Mouse (Mus musculus) liver, adult 2 months (tissue): ENCODE results near the gene Gm11214. TPM values are rescaled to one million over a fixed set of nuclear protein-coding genes. Genes with fewer than 3 reads are reported as not detected.

ENCODE experiments used
- DNase-seq: peaks from one replicate; pipeline ENCODE4 v3.0.0-alpha.2; 2011; ENCODE audit warnings: low read depth, low spot score; ENCODE audit errors: extremely low read depth
- H3K27ac ChIP-seq: fragments of 200-500 bp; replicated peaks from 2 replicates; pipeline ENCODE4 v1.5.1; 2012; ENCODE audit warnings: low read depth, mild to moderate bottlenecking, control low read depth, inconsistent platforms, low read length; ENCODE audit not compliant: insufficient read depth
- H3K27me3 ChIP-seq: fragments of 200-500 bp; 2 replicates; pipeline ENCODE4 v1.6.1; 2012; ENCODE audit warnings: mild to moderate bottlenecking, moderate library complexity, low read length, inconsistent platforms; ENCODE audit not compliant: control insufficient read depth, insufficient read depth
- H3K36me3 ChIP-seq: fragments of 200-500 bp; 2 replicates; pipeline ENCODE4 v1.6.1; 2012; ENCODE audit warnings: low read length, inconsistent platforms; ENCODE audit not compliant: control insufficient read depth, insufficient read depth
- H3K4me1 ChIP-seq: fragments of 200-500 bp; 2 replicates; pipeline ENCODE4 v1.6.1; 2011; ENCODE audit warnings: low read length; ENCODE audit not compliant: control insufficient read depth, insufficient read depth
- H3K4me3 ChIP-seq: fragments of 200-500 bp; 2 replicates; pipeline ENCODE4 v1.5.1; 2011; ENCODE audit warnings: low read depth, mild to moderate bottlenecking, control low read depth, low read length, moderate library complexity; ENCODE audit not compliant: insufficient read depth
- H3K79me2 ChIP-seq: fragments of 200-500 bp; 2 replicates; pipeline ENCODE4 v1.6.1; 2012; ENCODE audit warnings: inconsistent platforms, mild to moderate bottlenecking, low read length, moderate library complexity; ENCODE audit not compliant: control insufficient read depth, insufficient read depth
- H3K9ac ChIP-seq: fragments of 200-500 bp; 2 replicates; pipeline ENCODE4 v1.6.1; 2012; ENCODE audit warnings: low read depth, mild to moderate bottlenecking, control low read depth, inconsistent platforms, low read length
- CTCF ChIP-seq: fragments of 200-500 bp; IDR thresholded peaks from 2 replicates; pipeline ENCODE4 v1.5.1; 2011; ENCODE audit warnings: low read depth, low read length, control low read depth
- POLR2A ChIP-seq: fragments of 200-500 bp; IDR thresholded peaks from 2 replicates; pipeline ENCODE4 v1.6.1; 2011; ENCODE audit warnings: low read length, control low read depth; ENCODE audit not compliant: insufficient read depth; ENCODE audit errors: extremely low read depth
- WGBS: fragments of 180-500 bp; shearing (Covaris S2); methylation state at CpG from one replicate; pipeline ENCODE4 v1.1.7; 2018; 5-methylcytosine and 5-hydroxymethylcytosine counted together
- polyA plus RNA-seq: library from polyadenylated mRNA; depleted of rRNA; stranded (reverse); fragments of >200 nt; gene quantifications from 2 replicates; pipeline ENCODE4 v1.2.3, GENCODE M21; 2012
- total RNA-seq: library from RNA; depleted of rRNA; stranded (reverse); fragments of >200 nt; gene quantifications from 2 replicates; pipeline ENCODE4 v1.2.3, GENCODE M21; 2014

The Gm11214 gene
- total and polyA plus RNA-seq, 2 experiments = not detected

DNA sequence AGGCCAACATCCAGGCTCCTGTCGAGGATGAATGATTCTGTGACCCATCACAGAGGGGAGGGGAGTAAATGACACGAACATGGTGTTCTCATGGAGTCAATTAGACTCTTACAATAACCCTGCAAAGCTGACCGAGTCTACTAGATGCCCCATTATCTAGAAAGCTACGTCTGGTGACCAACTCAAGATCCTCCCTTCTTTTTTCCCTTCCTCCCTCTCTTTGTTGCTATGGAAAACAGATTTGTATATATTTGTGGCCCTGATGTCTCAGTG is 22.0 kb upstream of the Gm11214 start:
- Histone ChIP-seq H3K4me1 (no peaks in the 10 kb centered on the region), H3K27ac (no peak overlapping the region), H3K79me2 (no peaks in the 10 kb centered on the region), H3K9ac (no peak overlapping the region), H3K4me3 (no peak overlapping the region), H3K36me3 (no peaks in the 10 kb centered on the region), H3K27me3 (no peaks in the 10 kb centered on the region)
- TF ChIP-seq POLR2A (no peak), CTCF (no peak)
- DNase-seq = no peak
- WGBS = 62% methylated on average over 4 of the region's 4 CpGs

DNA sequence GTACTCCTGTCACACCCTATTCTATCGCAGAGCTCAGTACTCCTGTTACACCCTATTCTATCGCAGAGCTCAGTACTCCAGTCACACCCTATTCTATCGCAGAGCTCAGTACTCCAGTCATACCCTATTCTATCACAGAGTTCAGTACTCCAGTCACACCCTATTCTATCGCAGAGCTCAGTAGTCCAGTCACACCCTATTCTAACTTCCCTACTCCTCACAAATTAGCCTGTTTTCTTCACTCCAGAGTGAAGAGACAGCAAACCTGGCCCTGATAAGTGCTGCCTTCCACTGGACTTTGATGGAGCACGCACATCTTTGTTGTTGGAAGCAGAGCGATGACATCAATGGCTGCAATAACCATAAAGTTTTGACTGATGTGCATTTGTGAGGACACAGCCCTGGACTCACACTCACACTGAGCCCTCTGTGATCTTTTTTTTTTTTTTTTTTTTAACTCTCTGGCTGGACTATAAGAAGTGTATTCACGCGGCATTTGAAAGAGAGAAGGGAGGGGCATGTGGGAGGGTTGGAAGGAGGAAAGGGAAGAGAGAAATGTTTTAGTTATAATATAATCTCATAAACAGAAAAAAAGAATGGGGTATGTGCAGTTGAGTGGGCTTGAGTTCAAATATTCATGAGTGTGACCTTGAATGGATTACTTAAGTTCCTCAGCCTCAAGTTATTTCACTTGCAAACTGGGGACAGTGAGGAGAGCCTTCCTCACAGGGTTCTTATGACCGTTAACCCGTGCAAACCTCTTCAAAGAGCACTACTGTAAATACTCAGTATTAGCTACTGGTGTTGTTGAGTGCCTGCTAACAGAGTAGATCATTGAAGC is 21.5 kb upstream of the Gm11214 start:
- Histone ChIP-seq H3K36me3 (no peaks in the 10 kb centered on the region), H3K27ac (no peak overlapping the region), H3K9ac (no peak overlapping the region), H3K4me3 (no peak overlapping the region), H3K79me2 (no peaks in the 10 kb centered on the region), H3K27me3 (no peaks in the 10 kb centered on the region), H3K4me1 (no peaks in the 10 kb centered on the region)
- 82% methylated on average over 10 of the region's 10 CpGs for WGBS
- no peak for TF ChIP-seq POLR2A
- no peak for TF ChIP-seq CTCF
- no peak for DNase-seq

DNA sequence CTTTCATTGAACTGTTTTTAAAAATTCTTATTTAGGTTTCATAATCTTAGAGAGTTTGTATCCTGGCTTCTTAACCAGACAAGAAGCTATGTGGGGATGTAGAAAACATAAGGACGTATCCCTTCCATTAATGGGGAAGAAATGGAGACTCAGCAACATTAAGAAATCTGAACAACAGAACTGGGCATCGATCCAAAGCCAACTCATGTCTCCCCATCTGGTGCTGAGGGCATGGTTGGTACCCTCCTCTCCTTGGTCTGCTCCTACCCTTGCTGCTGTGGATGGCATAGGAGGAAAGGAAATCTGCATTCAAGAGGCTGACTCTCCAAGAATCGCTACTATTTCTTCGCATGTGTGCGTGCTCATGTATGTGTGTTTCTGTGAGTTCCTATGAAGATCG is 20.5 kb upstream of the Gm11214 start:
- no peak for TF ChIP-seq CTCF
- no peak for TF ChIP-seq POLR2A
- H3K4me1 ChIP-seq = no peaks in the 10 kb centered on the region
- H3K79me2 ChIP-seq = no peaks in the 10 kb centered on the region
- no peak overlapping the region for H3K9ac ChIP-seq
- DNase-seq = no peak
- no peak overlapping the region for H3K4me3 ChIP-seq
- H3K27ac ChIP-seq = no peak overlapping the region
- WGBS = 87% methylated on average over 6 of the region's 6 CpGs
- no peaks in the 10 kb centered on the region for H3K36me3 ChIP-seq
- no peaks in the 10 kb centered on the region for H3K27me3 ChIP-seq

DNA sequence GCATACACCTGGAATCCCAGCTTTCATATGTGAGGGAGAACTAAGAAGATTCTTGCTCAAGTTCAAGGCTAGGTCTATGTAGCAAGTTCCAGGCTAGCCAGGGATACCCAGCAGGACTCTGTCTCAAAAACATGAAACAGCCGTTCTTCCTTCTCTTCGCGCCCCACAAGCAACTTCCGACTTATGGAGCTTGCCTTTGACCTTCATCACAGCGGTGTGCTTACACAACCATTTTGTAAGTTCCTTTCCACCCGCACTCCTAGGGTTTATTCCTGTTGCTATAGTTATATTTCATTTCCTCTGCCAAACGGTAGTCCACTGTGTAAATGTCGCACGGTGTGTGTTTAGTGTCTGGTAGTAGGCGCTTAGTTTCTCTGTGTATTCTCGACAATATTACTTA is 19.9 kb upstream of the Gm11214 start:
- Histone ChIP-seq H3K4me3 (no peak overlapping the region), H3K4me1 (no peaks in the 10 kb centered on the region), H3K9ac (no peak overlapping the region), H3K36me3 (no peaks in the 10 kb centered on the region), H3K27ac (no peak overlapping the region), H3K27me3 (no peaks in the 10 kb centered on the region), H3K79me2 (no peaks in the 10 kb centered on the region)
- TF ChIP-seq CTCF (no peak), POLR2A (no peak)
- 73% methylated on average over 11 of the region's 11 CpGs for WGBS
- DNase-seq = no peak

GRCm38 (mm10) chr4:63682441-63682840 is 19.3 kb upstream of the Gm11214 start:
- WGBS = 57% methylated on average over 2 of the region's 2 CpGs

GRCm38 (mm10) chr4:63681557-63681956 is 18.4 kb upstream of the Gm11214 start:
- Histone ChIP-seq H3K4me3 (no peak overlapping the region), H3K27me3 (no peaks in the 10 kb centered on the region), H3K4me1 (no peaks in the 10 kb centered on the region), H3K27ac (no peak overlapping the region), H3K9ac (no peak overlapping the region), H3K79me2 (no peaks in the 10 kb centered on the region), H3K36me3 (no peaks in the 10 kb centered on the region)
- TF ChIP-seq CTCF (no peak), POLR2A (no peak)
- no peak for DNase-seq
- WGBS = 89% methylated on average over 3 of the region's 3 CpGs

More at GRCm38 (mm10) chr4:63682441-63682840, 19.3 kb upstream of the Gm11214 start:
- Histone ChIP-seq H3K79me2 (no peaks in the 10 kb centered on the region), H3K4me1 (no peaks in the 10 kb centered on the region), H3K9ac (no peak overlapping the region), H3K4me3 (no peak overlapping the region), H3K27ac (no peak overlapping the region), H3K36me3 (no peaks in the 10 kb centered on the region), H3K27me3 (no peaks in the 10 kb centered on the region)
- no peak for DNase-seq
- no peak for TF ChIP-seq POLR2A
- TF ChIP-seq CTCF = no peak
